Mouse (Mus musculus) neural tube, embryonic 12.5 days (tissue): ENCODE measurements around the gene Vac14. TPM values are rescaled to one million over a fixed set of nuclear protein-coding genes. Genes with fewer than 3 reads are reported as not detected.

Source experiments
- ATAC-seq: fragments of 200-750 bp; cut with Nextera tagmentation; 2 replicates; pipeline ENCODE4 v1.8.0; 2017; ENCODE audit warnings: low read depth, mild to moderate bottlenecking, moderate TSS enrichment, moderate library complexity; ENCODE audit not compliant: low FRiP score
- H3K27ac ChIP-seq: fragments of 300-500 bp; sonication (generic); 2 replicates; pipeline ENCODE4 v1.5.1; 2016
- H3K27me3 ChIP-seq: fragments of 300-500 bp; sonication (generic); replicated peaks from 2 replicates; pipeline ENCODE4 v1.6.1; 2016; ENCODE audit warnings: mild to moderate bottlenecking
- H3K36me3 ChIP-seq: fragments of 300-500 bp; sonication (generic); 2 replicates; pipeline ENCODE4 v1.6.1; 2016; ENCODE audit warnings: mild to moderate bottlenecking
- H3K4me1 ChIP-seq: fragments of 300-500 bp; sonication (generic); 2 replicates; pipeline ENCODE4 v1.6.1; 2016
- H3K4me2 ChIP-seq: fragments of 300-500 bp; sonication (generic); replicated peaks from 2 replicates; pipeline ENCODE4 v1.6.1; 2016; ENCODE audit warnings: mild to moderate bottlenecking
- H3K4me3 ChIP-seq: fragments of 300-500 bp; sonication (generic); 2 replicates; pipeline ENCODE4 v1.5.1; 2016
- H3K9ac ChIP-seq: fragments of 300-500 bp; sonication (generic); 2 replicates; pipeline ENCODE4 v1.6.1; 2016; ENCODE audit warnings: mild to moderate bottlenecking
- H3K9me3 ChIP-seq: fragments of 300-500 bp; sonication (generic); 2 replicates; pipeline ENCODE4 v1.6.1; 2016; ENCODE audit warnings: mild to moderate bottlenecking
- WGBS: fragments of 180-500 bp; shearing (Covaris S2); methylation state at CpG from one replicate; pipeline ENCODE4 v1.1.7; 2016; 5-methylcytosine and 5-hydroxymethylcytosine counted together
- polyA plus RNA-seq: library from polyadenylated mRNA; unstranded; fragments of >200 nt; fragmentation: Nextera tagmentation; extraction: Ambion mirVana; gene quantifications from 2 replicates; pipeline ENCODE4 v1.2.1, GENCODE M21; 2016

The Vac14 gene
- 32.0 and 34.5 TPM in 2 replicates for polyA plus RNA-seq

DNA sequence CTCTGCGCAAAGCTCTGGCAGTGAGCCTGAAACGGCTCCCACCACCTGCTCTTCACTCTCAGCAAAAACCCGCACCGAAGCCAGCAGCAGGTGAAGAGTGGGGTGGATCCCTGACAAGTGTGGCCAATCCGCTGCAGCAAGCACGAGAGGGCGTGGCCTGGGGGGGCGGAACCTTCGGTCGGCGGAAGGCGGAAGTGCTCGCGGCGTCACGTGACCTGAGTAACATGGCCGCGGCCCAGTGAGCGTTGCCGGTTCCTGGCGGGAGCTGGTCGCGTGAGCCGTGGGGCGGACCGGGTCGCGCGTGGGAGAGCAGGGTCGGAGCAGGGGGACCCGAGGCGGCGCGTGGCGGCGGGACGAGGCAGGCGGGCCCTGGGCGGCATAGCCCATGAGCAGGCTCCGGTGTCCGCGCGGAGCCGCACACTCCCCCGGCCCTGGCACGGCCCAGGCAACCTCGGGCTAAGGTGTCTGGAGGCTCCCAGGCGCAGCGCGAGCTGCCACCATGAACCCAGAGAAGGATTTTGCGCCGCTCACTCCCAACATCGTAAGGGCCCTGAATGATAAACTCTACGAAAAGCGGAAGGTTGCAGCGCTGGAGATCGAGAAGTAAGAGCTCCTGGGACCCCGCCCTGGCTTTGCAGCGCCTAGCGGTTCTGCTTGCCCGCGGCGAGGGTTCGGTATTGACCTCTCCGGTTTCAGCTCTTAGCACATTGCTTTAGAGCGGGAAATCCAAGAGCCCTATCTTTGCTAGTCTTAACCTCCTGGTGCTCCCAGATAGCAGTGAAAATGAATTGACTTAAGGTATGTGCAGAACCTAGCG, at the start of gene Vac14:
TSS of gene Vac14 (plus strand) at position 195 of the 817 bp plus-strand sequence.
- H3K27ac ChIP-seq = no peak within 1 kb of the TSS
- ATAC-seq = peak; percentile 97
- under 1% methylated on average over 67 of the region's 67 CpGs for WGBS

DNA sequence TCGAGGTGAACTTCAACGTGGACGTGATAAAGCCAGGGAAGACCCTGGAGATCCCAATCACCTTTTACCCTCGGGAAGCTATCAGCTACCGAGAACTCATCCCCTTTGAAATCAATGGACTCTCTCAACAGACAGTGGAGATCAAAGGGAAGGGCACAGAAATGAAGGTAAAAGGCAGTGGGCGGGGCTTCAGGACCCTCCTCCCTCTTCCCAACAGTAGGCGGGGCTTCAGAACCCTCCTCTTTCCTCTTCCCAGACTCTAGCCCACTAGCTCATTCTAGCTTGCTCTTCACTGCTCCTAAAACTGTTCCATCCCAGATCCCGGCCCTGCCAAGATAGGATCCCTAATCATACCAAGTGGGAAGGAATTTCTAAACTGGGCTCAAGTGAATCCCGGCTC, 25.7 kb upstream of the Vac14 start:
- H3K27me3 ChIP-seq = no peaks in the 10 kb centered on the region
- no peaks in the 10 kb centered on the region for H3K36me3 ChIP-seq
- 81% methylated on average over 9 of the region's 9 CpGs for WGBS
- H3K4me2 ChIP-seq = no peak overlapping the region
- H3K9me3 ChIP-seq = no peaks in the 10 kb centered on the region
- no peaks in the 10 kb centered on the region for H3K4me1 ChIP-seq
- no peak for ATAC-seq
- no peak overlapping the region for H3K4me3 ChIP-seq
- no peak overlapping the region for H3K9ac ChIP-seq
- no peak overlapping the region for H3K27ac ChIP-seq

More for the DNA sequence above, at the start of gene Vac14:
- Histone ChIP-seq H3K4me1 (peaks cover 15% of the 10 kb centered on the region), H3K4me3 (peak within 1 kb of the TSS; percentile 75), H3K9ac (peak within 1 kb of the TSS; percentile 71), H3K36me3 (no peaks in the 10 kb centered on the region), H3K9me3 (no peaks in the 10 kb centered on the region), H3K4me2 (peak within 1 kb of the TSS; percentile 87), H3K27me3 (0 out of 2 replicates have a peak, but pooled peaks cover 3% of the 10 kb centered on the region)

DNA sequence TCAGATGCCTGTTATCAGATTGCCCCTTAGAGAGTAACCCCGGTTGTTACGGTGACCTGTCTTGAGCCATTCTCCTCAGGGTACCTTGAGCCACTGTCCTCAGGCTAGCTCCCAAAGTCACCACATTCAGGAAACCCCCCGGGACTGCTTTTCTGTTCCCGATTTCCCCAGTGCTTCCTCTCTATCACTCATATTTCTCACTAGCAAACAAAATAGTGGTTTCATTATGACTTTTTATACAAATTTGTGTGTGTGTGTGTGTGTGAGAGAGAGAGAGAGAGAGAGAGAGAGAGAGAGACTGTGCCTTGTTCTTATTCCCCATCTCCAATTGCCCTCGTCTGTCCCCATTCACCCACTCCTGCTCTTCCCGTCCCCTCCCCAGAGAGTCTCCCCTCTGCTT, 24.2 kb upstream of the Vac14 start:
- H3K4me2 ChIP-seq = no peak overlapping the region
- no peaks in the 10 kb centered on the region for H3K9me3 ChIP-seq
- H3K4me3 ChIP-seq = no peak overlapping the region
- no peaks in the 10 kb centered on the region for H3K27me3 ChIP-seq
- no peak for ATAC-seq
- 91% methylated on average over 6 of the region's 6 CpGs for WGBS
- H3K36me3 ChIP-seq = no peaks in the 10 kb centered on the region
- H3K9ac ChIP-seq = no peak overlapping the region
- no peak overlapping the region for H3K27ac ChIP-seq
- H3K4me1 ChIP-seq = no peaks in the 10 kb centered on the region

DNA sequence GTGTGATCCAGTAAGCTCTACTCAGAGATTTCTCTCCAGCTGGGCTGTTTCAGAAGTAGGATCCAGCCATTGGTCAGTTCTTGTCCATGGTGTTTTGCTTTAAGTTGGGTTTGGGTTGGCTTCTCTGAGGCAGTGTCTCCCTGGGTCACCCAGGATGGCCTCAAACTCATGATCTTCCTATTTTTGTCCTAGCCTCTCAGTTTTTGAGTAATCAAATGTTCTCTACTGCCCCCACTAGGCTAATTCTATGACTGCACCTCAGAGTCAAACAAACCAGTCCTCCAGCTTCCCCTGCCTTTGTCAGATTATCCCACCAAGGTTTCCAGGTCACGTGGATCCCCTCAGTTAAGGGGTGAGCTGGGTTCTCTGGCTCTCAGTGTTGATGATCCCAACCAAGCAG, 13.8 kb upstream of the Vac14 start:
- WGBS = 0% methylated on average over 1 of the region's 1 CpGs
- no peak for ATAC-seq
- Histone ChIP-seq H3K4me3 (no peak overlapping the region), H3K9ac (no peak overlapping the region), H3K4me2 (no peak overlapping the region), H3K9me3 (no peaks in the 10 kb centered on the region), H3K27me3 (no peaks in the 10 kb centered on the region), H3K27ac (no peak overlapping the region), H3K4me1 (no peaks in the 10 kb centered on the region), H3K36me3 (no peaks in the 10 kb centered on the region)

DNA sequence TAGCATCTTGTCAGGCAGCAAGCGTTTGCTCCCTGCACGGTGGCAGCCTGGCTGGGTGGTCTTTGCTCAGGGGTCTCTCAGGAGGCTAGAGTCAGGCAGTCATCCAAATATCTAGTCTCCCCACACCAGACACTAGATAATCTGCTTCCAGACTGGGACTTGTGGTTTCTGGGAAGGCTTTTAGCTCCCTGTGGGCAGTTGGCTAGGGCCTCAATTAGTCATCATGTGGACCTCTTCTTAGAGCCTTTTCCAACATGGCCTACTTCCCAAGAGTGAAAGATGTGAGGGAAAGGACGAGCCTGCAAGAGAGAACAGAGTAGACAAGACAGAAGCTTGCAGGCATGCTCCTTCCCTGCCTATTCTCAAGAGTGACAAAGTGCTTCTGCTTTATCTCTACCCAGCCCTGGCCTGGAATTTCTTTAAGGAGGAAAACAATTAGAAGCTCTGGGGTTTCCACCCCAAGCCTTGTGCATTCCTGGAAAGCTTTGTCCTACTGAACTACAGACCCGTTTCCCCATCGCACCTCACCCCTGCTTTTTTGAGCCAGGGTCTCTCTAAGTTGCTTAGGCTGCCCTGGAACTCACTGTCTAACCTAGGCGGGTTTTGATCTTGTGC, 12.9 kb upstream of the Vac14 start:
- Histone ChIP-seq H3K27me3 (no peaks in the 10 kb centered on the region), H3K9me3 (no peaks in the 10 kb centered on the region), H3K9ac (no peak overlapping the region), H3K27ac (no peak overlapping the region), H3K36me3 (no peaks in the 10 kb centered on the region), H3K4me1 (no peaks in the 10 kb centered on the region), H3K4me3 (no peak overlapping the region), H3K4me2 (no peak overlapping the region)
- WGBS = 70% methylated on average over 6 of the region's 6 CpGs
- no peak for ATAC-seq

DNA sequence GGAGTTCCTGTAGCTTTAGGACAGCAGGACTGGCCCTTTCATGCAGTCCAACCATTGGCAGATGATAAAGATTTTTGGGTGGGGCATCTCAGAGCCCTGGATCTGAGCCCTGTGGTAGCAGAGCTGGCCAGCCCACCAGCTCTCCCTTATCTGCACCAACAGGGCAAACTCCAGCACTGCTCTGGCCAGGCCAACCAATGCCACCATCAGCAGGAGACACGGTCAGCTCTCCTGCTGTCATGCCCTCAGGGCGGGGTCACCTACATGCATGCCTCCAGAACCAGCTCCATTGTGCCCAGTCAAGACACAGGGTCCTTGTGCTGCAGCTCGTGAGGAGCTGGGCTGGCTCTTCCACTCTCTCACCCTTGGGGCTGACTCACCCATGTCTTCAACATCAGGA, 2.7 kb upstream of the Vac14 start:
- Histone ChIP-seq H3K36me3 (no peaks in the 10 kb centered on the region), H3K27ac (no peak overlapping the region), H3K27me3 (0 out of 2 replicates have a peak, but pooled peaks cover 3% of the 10 kb centered on the region), H3K4me2 (no peak overlapping the region), H3K9ac (no peak overlapping the region), H3K4me1 (peaks cover 15% of the 10 kb centered on the region), H3K9me3 (no peaks in the 10 kb centered on the region), H3K4me3 (no peak overlapping the region)
- 75% methylated on average over 3 of the region's 3 CpGs for WGBS
- no peak for ATAC-seq

DNA sequence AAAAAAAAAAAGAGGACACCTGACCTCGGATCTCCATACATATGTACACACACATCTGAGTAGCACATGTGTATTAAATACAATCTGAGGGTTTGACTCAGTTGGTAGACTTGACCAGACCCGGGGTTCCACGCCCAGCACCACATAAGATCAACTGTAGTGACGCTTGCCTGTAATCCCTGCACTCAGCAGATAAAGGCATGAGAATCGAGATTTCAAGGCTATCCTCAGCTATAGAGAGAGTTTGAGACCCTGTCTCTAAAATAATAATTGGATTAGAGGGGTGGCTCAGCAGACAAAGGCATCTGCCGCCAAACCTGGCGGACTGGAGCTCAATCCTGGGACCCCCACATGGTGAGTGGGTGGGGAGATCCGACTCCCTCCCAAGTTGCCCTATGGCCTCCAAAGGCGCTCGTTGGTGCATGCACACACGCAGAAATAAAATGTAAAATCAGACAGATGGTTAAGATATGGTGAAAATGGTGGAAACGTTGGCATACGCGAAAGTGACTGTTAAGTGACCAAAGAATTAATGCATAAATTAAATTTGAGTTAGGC, 505 bp upstream of the Vac14 start:
- peak; percentile 46 for ATAC-seq
- WGBS = 25% methylated on average over 14 of the region's 14 CpGs
- Histone ChIP-seq H3K4me1 (peaks cover 15% of the 10 kb centered on the region), H3K9me3 (no peaks in the 10 kb centered on the region), H3K36me3 (no peaks in the 10 kb centered on the region), H3K9ac (peak overlapping the region; percentile 71; the same call in 1 of the 2 replicates), H3K27ac (no peak overlapping the region), H3K4me2 (peak overlapping the region; percentile 87), H3K4me3 (peak overlapping the region; percentile 75), H3K27me3 (0 out of 2 replicates have a peak, but pooled peaks cover 3% of the 10 kb centered on the region)

DNA sequence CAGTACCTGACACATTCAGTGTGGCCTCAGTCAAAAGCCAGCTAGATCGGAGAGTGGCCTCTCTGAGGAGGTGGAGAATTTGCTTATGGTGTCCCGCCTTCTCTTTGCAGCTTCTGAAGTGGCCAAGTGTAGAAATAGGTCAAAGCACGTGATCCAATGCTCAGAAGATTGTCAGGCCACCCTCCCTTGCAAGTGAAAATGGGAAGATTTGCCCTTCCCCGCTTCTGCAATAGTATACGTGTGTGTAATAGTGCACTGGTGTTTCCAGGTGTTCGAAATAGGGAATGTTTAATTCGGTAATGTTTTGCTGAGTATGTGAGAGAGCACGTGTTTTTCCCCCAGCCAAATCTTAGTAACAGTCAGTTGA, 806 bp downstream of the Vac14 start:
- Histone ChIP-seq H3K9ac (peak overlapping the region; percentile 71), H3K4me2 (peak overlapping the region; percentile 87), H3K27me3 (0 out of 2 replicates have a peak, but pooled peaks cover 3% of the 10 kb centered on the region), H3K36me3 (no peaks in the 10 kb centered on the region), H3K9me3 (no peaks in the 10 kb centered on the region), H3K4me1 (peaks cover 15% of the 10 kb centered on the region), H3K4me3 (peak overlapping the region; percentile 75), H3K27ac (no peak overlapping the region)
- 31% methylated on average over 8 of the region's 8 CpGs for WGBS
- ATAC-seq = no peak

DNA sequence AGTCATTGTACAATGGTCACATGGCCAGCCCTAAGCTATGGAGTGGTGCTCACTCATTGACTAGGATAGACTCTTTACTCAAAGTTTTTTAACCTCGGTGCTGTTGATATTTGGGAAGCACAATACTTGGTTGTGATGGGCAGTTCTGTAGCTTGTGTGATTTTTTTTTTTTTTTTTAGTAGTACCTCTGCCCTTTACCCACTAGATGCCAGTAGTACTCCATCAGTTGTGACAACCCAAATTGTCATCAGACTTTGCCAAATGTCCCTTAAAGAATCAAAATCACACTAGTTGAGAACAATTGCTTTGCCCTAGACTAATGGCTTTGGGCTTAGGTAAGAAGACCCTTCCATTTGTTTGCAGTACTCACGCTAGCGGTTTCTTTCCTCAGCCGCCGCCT, 1.5 kb downstream of the Vac14 start:
- H3K4me3 ChIP-seq = no peak overlapping the region

DNA sequence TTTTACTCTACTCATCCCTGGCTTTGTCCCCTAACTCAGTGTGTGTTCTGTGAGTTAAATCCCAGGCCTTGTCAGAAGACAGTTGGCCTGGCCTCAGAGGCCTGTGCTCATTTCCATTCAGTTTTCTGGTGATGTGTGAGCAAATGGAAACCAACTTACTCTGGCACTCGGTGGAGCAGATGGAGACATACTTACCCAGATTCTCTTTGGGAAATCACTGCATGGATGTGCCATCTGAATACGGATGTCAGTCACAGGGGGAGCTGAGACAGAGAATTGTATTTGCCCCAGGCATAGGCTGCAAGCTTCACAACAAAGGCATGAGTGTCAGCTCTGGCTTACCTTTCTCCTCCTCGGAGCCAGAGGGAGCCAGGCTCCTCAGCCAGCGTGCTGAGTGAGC, 8.0 kb downstream of the Vac14 start:
- H3K9ac ChIP-seq = no peak overlapping the region
- H3K36me3 ChIP-seq = no peaks in the 10 kb centered on the region
- no peak overlapping the region for H3K27ac ChIP-seq
- H3K4me3 ChIP-seq = no peak overlapping the region
- H3K4me1 ChIP-seq = no peaks in the 10 kb centered on the region
- no peak for ATAC-seq
- no peak overlapping the region for H3K4me2 ChIP-seq
- H3K27me3 ChIP-seq = no peaks in the 10 kb centered on the region
- WGBS = 87% methylated on average over 4 of the region's 4 CpGs
- H3K9me3 ChIP-seq = no peaks in the 10 kb centered on the region

More for the DNA sequence above, 1.5 kb downstream of the Vac14 start:
- no peaks in the 10 kb centered on the region for H3K9me3 ChIP-seq
- peak overlapping the region; percentile 87 for H3K4me2 ChIP-seq
- ATAC-seq = no peak
- H3K36me3 ChIP-seq = no peaks in the 10 kb centered on the region
- WGBS = 91% methylated on average over 5 of the region's 5 CpGs
- H3K9ac ChIP-seq = no peak overlapping the region
- H3K27ac ChIP-seq = no peak overlapping the region
- H3K4me1 ChIP-seq = peaks cover 15% of the 10 kb centered on the region
- 0 out of 2 replicates have a peak, but pooled peaks cover 3% of the 10 kb centered on the region for H3K27me3 ChIP-seq

DNA sequence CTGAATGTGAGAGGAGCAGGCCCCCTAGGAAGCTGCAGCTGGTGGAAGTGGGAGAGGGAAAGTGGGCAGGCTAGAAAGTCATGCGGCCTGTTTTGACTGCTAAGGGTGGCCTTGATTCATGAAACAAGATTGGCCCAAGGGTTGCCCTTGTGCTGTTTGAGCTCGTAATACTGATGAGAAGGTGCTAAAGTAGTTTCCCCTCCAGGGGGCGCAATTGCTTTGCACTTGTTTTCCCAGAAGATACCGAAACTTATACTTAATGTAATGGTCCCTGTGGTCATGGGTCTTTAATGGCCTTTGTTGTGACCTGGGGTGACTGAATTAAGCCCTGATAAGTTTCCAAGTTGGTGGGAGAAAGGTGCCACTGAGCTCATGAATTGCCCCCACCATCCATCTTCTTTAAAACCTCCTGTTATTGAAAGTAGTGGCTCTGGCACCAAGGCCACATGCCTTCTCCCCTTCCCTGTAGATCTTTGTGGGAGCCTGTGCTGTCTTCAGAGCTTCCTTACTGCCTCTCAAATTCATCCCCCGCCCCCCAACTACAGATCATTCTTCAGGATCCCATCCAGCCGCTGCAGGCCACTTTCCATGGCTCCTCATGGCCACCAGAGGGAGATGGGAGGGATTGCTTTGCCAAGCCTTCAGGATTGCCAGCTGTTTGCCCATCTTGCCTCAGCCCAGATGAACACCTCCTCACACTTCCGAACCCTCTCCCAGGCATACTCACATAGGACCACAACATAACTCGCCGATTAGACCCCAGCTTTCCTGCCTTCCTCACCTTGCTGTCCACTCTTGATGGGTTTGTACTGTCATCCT, 11.1 kb downstream of the Vac14 start:
- ATAC-seq = no peak

DNA sequence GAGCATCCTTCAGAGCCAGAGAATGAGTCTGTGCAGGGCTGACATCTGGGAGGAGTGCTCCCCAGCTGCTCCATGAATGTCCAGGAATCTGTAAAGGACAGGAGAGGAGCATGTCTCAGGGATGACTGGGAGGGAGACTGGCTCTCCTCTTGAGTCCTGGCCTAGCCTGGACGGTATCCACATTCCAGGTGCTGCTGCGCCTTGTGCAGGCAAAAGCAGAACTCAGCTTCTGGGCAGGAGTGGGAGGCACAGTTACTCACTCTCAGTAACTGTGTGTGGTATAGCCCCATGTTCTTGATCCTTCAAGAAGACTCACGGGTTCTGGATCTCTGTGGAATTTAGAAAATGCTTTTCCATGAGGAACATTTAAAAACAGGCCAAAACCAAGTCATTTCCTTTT, 11.7 kb downstream of the Vac14 start:
- Histone ChIP-seq H3K27ac (no peak overlapping the region), H3K4me1 (no peaks in the 10 kb centered on the region), H3K36me3 (peaks cover 29% of the 10 kb centered on the region), H3K9ac (no peak overlapping the region), H3K27me3 (no peaks in the 10 kb centered on the region), H3K9me3 (no peaks in the 10 kb centered on the region), H3K4me3 (no peak overlapping the region), H3K4me2 (no peak overlapping the region)
- ATAC-seq = no peak
- WGBS = 99% methylated on average over 3 of the region's 3 CpGs

More for the DNA sequence above, 11.1 kb downstream of the Vac14 start:
- Histone ChIP-seq H3K36me3 (peaks cover 23% of the 10 kb centered on the region), H3K4me3 (no peak overlapping the region), H3K9me3 (no peaks in the 10 kb centered on the region), H3K4me2 (no peak overlapping the region), H3K27ac (no peak overlapping the region), H3K9ac (no peak overlapping the region), H3K4me1 (no peaks in the 10 kb centered on the region), H3K27me3 (no peaks in the 10 kb centered on the region)
- WGBS = 74% methylated on average over 9 of the region's 9 CpGs
